Mouse (Mus musculus): ENCODE measurements around the gene Pdpn. TPM values are rescaled to one million over a fixed set of nuclear protein-coding genes. Genes with fewer than 3 reads are reported as not detected.

The Pdpn gene
- polyA plus RNA-seq, 1 experiment from 2014 or later = 32.2 TPM

Other genes starting within 250 kb of the Pdpn start
- gene Prdm2, start 86.6 kb downstream of the Pdpn start, polyA plus RNA-seq (2015; fragmentation: Nextera tagmentation; extraction: Ambion mirVana) = 8.9 and 10.2 TPM in 2 replicates
- gene Lrrc38, start 50.2 kb upstream of the Pdpn start, polyA plus RNA-seq (2015; fragmentation: Nextera tagmentation; extraction: Ambion mirVana) = 0.23 TPM in 1 of 2 replicates, not detected in the other
- gene Pramel1, start 94.9 kb upstream of the Pdpn start, polyA plus RNA-seq (2015; fragmentation: Nextera tagmentation; extraction: Ambion mirVana) = not detected in 2 replicates
- gene Pramef8, start 112.9 kb upstream of the Pdpn start, polyA plus RNA-seq (2015; fragmentation: Nextera tagmentation; extraction: Ambion mirVana) = 15.1 and 15.2 TPM in 2 replicates
- gene Oog4, start 150.8 kb upstream of the Pdpn start, polyA plus RNA-seq (2015; fragmentation: Nextera tagmentation; extraction: Ambion mirVana) = not detected in 2 replicates
- gene Gm13043, start 211.8 kb upstream of the Pdpn start, polyA plus RNA-seq (2015; fragmentation: Nextera tagmentation; extraction: Ambion mirVana) = not detected in 2 replicates
- gene Gm13040, start 236.4 kb upstream of the Pdpn start, polyA plus RNA-seq (2015; fragmentation: Nextera tagmentation; extraction: Ambion mirVana) = not detected in 2 replicates